Mouse (Mus musculus) heart, postnatal 0 days (tissue): ENCODE measurements at regions not wholly inside any gene's neighbourhood (a gene's known extent, or its start where the extent isn't known, plus 50 kb on each side); places are given as distances from the start of the nearest gene placed in this dataset.

Experiments used
- CTCF ChIP-seq: IDR thresholded peaks from 2 replicates; pipeline ENCODE4 v1.5.1; 2016; ENCODE audit warnings: antibody characterized with exemption, control low read depth, low read depth
- EP300 ChIP-seq: IDR thresholded peaks from 2 replicates; pipeline ENCODE4 v1.6.1; 2016; ENCODE audit warnings: antibody characterized with exemption, low read depth

GRCm38 (mm10) chr7:74172504-74173229 lies 159.2 kb upstream of the St8sia2 start:
- TF ChIP-seq CTCF (no peak), EP300 (no peak)
